Mouse (Mus musculus) layer of hippocampus, postnatal 10 days (tissue): Measurements from ENCODE around the gene Rbfox3. TPM values are rescaled to one million over a fixed set of nuclear protein-coding genes. Genes with fewer than 3 reads are reported as not detected.
"Not testable (repeated sequence)": the region's sequence is repeated elsewhere in the genome, so short reads cannot be mapped to it uniquely, and the experiment has no call there.

ENCODE experiments used
- DNase-seq, 2 experiments: peaks; one replicate each; pipeline ENCODE4 v3.0.0; 2021; ENCODE audit warnings: low spot score in 2 of 2
- total RNA-seq, 2 experiments: library from RNA; stranded (reverse); gene quantifications; 2 replicates each; pipeline ENCODE4 v1.2.3; 2021

The Rbfox3 gene
- total RNA-seq, 2 experiments from 2014 or later: 205 to 226 TPM

DNA sequence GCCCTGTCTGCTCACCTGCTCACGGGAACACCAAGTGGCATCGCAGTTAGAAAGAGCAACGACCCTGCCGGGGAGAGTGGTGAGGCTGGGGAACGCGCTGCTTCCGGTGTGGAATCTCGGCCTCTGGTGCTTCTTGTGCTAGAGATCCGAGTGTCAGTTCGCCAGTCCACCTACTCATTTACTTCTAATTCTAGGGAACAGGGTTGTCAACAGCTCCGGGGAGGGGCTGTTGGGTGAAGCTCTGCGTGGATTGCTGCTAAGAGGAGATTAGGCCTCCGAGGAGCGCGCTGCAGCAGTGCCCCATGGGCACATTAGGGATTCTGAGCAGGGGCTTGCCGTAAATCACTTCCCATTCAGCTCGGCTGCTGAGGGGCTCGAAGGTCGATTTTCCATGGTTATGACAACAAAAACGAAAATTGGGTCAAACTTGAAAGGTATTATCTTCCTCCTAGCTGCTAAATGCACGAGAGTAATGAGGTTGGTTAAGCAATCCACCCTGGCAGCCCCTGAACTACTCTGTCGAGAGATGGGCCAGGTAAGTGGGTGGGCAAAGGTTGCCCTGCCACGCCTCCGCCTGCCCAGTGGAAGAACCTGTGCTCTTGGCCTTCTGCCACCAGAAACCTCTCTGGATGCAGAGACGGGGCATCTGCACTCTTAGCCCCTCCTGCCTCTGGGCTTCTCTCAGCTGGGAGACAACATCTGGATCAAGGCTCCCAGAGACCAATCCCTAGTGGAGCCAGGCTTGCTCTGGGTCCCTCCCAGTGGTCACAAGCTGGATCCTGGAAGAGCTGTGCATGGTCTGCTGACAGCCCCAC lies 85.9 kb downstream of the Rbfox3 start:
- DNase-seq: no peak

DNA sequence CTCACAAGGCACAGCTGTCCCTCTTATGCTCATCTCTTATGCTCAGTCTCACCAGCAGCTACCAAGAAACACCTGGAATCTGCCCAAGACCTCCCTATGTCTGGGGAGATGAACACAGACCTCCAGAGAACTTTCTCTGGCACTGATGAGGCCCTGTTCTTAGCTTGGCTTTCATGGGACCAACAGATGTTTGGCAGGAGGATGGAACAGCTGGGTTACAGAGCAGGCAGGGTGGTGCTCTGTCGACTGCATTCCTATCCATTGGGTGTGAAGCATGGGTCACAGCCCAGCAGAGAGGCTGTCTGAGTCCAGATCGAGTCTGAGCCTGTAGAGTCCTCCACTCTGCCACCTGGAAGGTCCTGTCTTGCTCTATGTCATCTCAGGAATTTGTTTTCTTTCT lies 90.0 kb downstream of the Rbfox3 start:
- no peak for DNase-seq

DNA sequence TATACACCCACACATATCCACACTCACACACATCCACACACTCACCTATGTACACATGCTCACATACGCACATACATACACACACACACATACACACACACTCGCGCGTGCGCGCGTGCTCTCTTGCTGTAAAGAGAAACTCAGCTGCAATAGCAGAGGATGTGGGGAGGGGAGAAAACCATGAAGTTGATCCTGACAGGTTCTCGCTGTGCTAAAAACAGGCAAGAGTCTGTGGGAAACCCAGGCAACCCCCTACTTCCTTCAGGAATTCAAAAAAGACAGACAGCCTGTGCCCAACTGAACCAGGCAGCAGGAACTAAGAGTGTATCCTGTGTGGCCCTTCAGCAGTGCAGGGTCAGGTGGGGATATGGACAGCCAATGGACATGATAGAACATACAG lies 92.9 kb downstream of the Rbfox3 start:
- DNase-seq: no peak

- peak in 1 of 2 experiments; percentile 33 for DNase-seq
Measured at GRCm38 (mm10) chr11:118815118-118815517, 96.3 kb downstream of the Rbfox3 start.

DNA sequence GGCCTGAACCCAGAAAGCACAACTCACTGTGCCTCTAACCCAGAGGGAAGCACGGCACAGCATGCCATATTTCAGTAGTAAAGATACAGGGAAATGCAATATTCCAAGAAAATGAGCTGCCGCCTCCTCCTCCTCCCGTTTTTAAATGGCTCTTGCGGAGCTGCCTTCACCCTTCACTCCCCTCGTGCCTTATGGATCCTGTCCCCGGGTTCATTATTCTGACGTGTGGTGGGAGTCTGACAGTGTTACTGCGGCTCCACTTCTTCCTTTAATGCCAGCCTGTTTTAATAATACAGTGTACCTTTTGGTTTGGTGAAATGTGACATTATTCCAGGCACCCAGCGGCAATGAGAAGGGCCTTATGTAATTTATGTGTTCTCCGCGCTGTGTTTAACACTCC lies 97.5 kb downstream of the Rbfox3 start:
- no peak for DNase-seq

GRCm38 (mm10) chr11:118811404-118811803 lies 100.0 kb downstream of the Rbfox3 start:
- DNase-seq: no peak

DNA sequence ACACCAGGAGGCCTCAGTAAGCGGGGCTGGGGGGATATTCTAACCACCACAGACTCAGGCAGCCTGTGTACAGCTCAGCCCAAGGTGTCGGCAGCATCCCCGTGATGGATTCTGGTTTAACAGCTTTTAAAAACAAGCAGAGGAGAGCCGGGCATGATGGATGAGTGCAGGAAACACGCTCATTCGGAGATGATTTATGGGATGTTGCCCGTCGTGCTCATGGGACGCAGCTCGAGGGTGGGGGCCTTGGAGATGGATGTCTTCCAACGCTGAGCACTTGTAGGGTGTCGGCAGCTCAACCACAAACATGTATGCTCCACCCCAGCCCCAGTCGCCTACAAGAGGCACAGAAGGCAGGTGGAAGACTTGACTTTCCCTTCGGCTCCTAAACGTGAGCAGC lies 103.9 kb downstream of the Rbfox3 start:
- no peak for DNase-seq

DNA sequence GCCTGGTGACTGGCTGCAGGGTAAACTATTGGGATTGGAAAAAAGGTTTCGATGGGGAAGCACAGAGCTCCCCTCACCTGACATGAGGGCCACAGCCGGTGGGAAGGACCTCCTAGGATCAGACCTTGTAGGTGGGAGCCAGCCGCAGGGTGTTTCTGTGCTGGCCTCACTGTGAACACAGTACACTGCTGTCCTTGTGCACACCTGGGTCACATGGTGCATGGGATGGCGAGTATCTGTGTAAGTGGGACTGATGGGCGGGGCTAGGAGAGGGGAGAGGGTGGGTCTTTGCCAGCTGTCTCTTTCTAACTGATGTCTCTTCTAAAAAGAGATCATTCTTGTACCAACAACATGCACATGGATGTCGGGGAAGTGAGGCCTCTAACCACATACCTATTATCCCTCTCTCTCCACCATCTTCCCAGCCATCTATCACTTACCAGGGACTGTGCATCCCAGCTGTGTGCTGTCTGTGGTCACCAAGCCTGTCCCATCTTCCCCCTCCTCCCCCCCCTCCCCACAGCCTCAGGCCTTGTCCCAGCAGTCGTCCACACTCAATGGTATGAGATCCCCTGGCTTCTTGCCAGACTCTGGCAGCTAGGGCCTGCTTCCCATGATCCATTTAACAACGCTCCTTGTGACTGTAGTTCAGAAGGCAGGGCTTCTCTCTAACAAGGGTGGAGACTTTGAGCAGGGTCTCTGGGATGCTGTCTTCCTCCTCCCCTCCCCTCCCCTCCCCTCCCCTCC lies 116.4 kb downstream of the Rbfox3 start:
- DNase-seq: no peak

GRCm38 (mm10) chr11:118793639-118794021 lies 117.8 kb downstream of the Rbfox3 start:
- peak; percentile 67 to 72 for DNase-seq

GRCm38 (mm10) chr11:118792916-118793638 lies 118.3 kb downstream of the Rbfox3 start:
- DNase-seq: peak; percentile 63 to 70

DNA sequence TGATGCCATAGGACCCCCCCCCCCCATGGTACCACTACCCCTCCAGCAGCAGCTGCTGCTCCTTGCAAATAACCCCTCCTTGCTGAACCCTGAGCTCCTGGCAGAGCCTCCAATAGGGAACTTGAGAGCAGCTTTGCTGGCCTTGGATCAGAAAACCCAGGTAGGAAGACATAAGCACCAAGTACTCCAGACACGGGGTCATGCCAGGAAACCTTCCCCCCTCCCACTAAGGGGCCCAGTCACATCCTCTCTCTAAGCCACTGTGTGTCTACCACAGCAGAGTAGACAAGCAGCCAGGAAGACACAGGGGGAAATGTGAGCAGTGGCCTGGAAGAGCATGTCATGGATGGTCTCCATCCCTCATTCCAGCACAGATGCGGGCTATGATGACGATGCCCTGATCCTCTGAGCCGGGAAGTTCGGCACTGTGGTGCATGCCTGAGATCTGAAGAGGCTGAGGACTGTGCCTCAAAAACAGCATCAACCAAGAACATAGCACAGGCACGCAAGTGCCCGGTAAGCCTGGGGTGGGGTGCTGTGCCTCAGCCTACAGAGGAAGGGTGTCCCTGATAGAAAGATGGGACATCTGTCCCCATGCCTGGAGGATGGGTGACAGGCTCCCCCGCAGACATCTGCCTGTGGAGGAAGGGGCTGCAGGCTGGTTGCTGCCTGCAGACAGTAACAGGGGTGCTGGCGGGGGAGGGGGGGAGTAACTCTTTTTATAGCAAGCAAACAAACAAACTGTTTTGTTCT lies 119.1 kb downstream of the Rbfox3 start:
- peak in 1 of 2 experiments; percentile 60 for DNase-seq

GRCm38 (mm10) chr11:118791391-118791790 lies 120.0 kb downstream of the Rbfox3 start:
- DNase-seq: no peak

DNA sequence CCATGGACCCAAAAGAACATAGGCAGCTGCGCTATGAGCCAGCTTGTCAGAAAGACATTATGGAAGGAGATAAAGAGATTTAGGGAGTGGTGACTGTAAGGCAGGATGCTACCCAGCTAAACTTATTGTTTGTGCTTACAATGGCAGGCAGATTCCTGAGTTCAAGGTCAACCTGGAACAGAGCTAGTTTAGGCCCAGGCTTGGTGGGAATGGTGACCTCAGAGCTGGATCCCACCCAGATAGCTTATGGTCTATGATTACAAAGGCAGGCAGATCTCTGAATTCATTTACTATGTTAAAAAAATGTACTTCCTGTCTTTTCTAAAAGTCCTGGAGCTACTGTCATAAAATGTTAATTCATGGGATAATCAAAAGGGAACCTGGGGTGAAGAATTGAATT lies 123.3 kb downstream of the Rbfox3 start:
- DNase-seq: no peak

- no peak for DNase-seq
Measured at GRCm38 (mm10) chr11:118782677-118783076, 128.7 kb downstream of the Rbfox3 start.

DNA sequence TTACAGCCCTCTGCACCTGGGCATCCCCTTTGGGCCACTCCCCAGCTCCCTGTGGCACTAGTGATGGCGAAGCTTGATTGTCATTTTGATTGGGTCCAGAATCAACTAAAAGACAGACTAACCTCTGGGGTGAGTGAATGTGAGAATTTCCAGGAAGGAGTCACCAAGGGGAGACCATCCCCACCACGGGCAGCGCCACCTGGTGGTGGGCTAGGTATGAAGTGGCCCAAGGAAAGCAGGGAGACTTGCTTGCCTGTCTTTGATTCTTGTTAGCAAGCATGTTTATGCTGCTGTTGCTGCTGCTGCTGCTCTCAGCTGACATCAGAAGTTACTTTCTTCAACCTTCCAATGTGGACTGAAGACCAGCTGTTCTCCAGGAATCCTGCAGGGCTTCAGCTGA lies 135.6 kb downstream of the Rbfox3 start:
- DNase-seq: no peak

- DNase-seq: not testable (repeated sequence)
Measured at GRCm38 (mm10) chr11:118774777-118775176, 136.6 kb downstream of the Rbfox3 start.

DNA sequence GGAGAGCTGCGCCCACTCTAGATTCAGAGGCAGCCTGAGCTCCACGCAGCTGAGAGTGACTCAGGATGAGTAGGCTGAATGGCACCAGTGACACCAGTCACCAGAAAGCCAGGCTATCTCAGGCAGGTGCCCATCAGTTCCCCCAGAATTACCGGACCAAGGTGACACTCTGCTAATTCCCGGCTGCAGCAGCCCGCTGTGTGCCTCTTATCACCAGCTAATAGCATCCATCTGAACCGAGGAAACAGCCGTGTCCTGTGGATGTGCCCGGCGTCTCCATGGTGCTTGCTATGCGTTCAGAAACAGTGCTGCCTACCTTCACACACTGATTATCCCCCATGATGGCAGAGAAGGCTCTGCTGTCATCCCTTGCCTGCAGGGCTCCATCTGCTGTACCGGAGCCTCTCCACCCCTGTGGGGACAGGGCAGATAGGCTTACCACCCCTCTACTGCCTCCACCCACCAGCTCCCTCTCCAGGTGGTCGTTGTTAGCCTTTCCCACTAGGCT lies 138.3 kb downstream of the Rbfox3 start:
- no peak for DNase-seq

GRCm38 (mm10) chr11:118771358-118771757 lies 140.0 kb downstream of the Rbfox3 start:
- DNase-seq: no peak

- DNase-seq: no peak
Measured at GRCm38 (mm10) chr11:118770789-118771188, 140.6 kb downstream of the Rbfox3 start.

- no peak for DNase-seq
Measured at GRCm38 (mm10) chr11:118769542-118769941, 141.9 kb downstream of the Rbfox3 start.

GRCm38 (mm10) chr11:118768441-118768840 lies 143.0 kb downstream of the Rbfox3 start:
- DNase-seq: no peak
